Mouse (Mus musculus): ENCODE data around the gene Gm7534.

GRCm38 (mm10) chr4:134203340-134203896 is 614 bp upstream of the Gm7534 start:
- TF ChIP-seq POLR2A (IDR thresholded peaks at IDR 0.05; ENCODE audit: borderline replicate concordance, low read depth, low read length) (no peak), CTCF (IDR thresholded peaks at IDR 0.05; ENCODE audit: low read depth, low read length) (no peak)

Data from bone marrow macrophage, adult 2 months (primary cell).